Mouse (Mus musculus) Muller cell, postnatal 12 days (primary cell): ENCODE measurements at regions not wholly inside any gene's neighbourhood (a gene's known extent, or its start where the extent isn't known, plus 50 kb on each side); places are given as distances from the start of the nearest gene placed in this dataset.

ENCODE experiments used
- DNase-seq: peaks from one replicate; pipeline ENCODE4 v3.0.0-alpha.2; 2015; ENCODE audit errors: inconsistent ontology term

GRCm38 (mm10) chr2:134419581-134419980 lies 134.6 kb downstream of the Hao1 start:
- DNase-seq = no peak

GRCm38 (mm10) chr2:134399564-134399963 lies 154.6 kb downstream of the Hao1 start:
- DNase-seq = no peak

- no peak for DNase-seq
Measured at GRCm38 (mm10) chr2:134393421-134393820, 160.7 kb downstream of the Hao1 start.

GRCm38 (mm10) chr2:134375116-134375515 lies 179.1 kb downstream of the Hao1 start:
- DNase-seq = no peak

GRCm38 (mm10) chr2:134350894-134351501 lies 203.2 kb downstream of the Hao1 start:
- DNase-seq = no peak

GRCm38 (mm10) chr2:134350442-134350841 lies 203.7 kb downstream of the Hao1 start:
- DNase-seq = peak; percentile 88

GRCm38 (mm10) chr2:134342515-134343140 lies 211.5 kb downstream of the Hao1 start:
- peak; percentile 65 for DNase-seq

GRCm38 (mm10) chr2:134308092-134308491 lies 246.1 kb downstream of the Hao1 start:
- no peak for DNase-seq

GRCm38 (mm10) chr2:134290126-134290691 lies 264.0 kb downstream of the Hao1 start:
- no peak for DNase-seq

GRCm38 (mm10) chr2:134275881-134276280 lies 278.3 kb downstream of the Hao1 start:
- peak; percentile 86 for DNase-seq

GRCm38 (mm10) chr2:134268466-134268865 lies 285.7 kb downstream of the Hao1 start:
- DNase-seq = peak; percentile 3
